Mouse (Mus musculus) spleen, adult 2 months (tissue): ENCODE results near the gene Smg8.

ENCODE experiments used
- CTCF ChIP-seq: fragments of 200-500 bp; IDR thresholded peaks from 2 replicates; pipeline ENCODE4 v1.5.1; 2011; ENCODE audit warnings: mild to moderate bottlenecking, inconsistent platforms; ENCODE audit not compliant: insufficient read depth, insufficient read length, insufficient replicate concordance; ENCODE audit errors: extremely low read depth
- POLR2A ChIP-seq: fragments of 200-500 bp; IDR thresholded peaks from 2 replicates; pipeline ENCODE4 v1.6.1; 2011; ENCODE audit warnings: low read depth, low read length, inconsistent platforms

- TF ChIP-seq POLR2A (no peak), CTCF (no peak)
These were observed 47.1 kb downstream of the Smg8 start for GRCm38 (mm10) chr11:87039307-87039963.
